Mouse (Mus musculus): ENCODE data around the gene Artn.

The Artn gene

GRCm38 (mm10) chr4:117929391-117929881 lies at the start of gene Artn:
TSS of gene Artn (minus strand) at chr4:117929763.
- peak; percentile 34 for DNase-seq (ENCODE audit: low read depth, low spot score)

GRCm38 (mm10) chr4:117979181-117979580 lies 49.6 kb upstream of the Artn start:
- no peak for DNase-seq (ENCODE audit: low read depth, low spot score)

GRCm38 (mm10) chr4:117978282-117978681 lies 48.7 kb upstream of the Artn start:
- no peak for DNase-seq (ENCODE audit: low read depth, low spot score)

- no peak for DNase-seq (ENCODE audit: low read depth, low spot score)
These were observed 48.3 kb upstream of the Artn start for GRCm38 (mm10) chr4:117977841-117978240.

GRCm38 (mm10) chr4:117977371-117977770 lies 47.8 kb upstream of the Artn start:
- no peak for DNase-seq (ENCODE audit: low read depth, low spot score)

- no peak for DNase-seq (ENCODE audit: low read depth, low spot score)
These were observed 46.3 kb upstream of the Artn start for GRCm38 (mm10) chr4:117975820-117976219.

GRCm38 (mm10) chr4:117974719-117975118 lies 45.2 kb upstream of the Artn start:
- DNase-seq (ENCODE audit: low read depth, low spot score) = no peak

GRCm38 (mm10) chr4:117972999-117973398 lies 43.4 kb upstream of the Artn start:
- DNase-seq (ENCODE audit: low read depth, low spot score) = no peak

- no peak for DNase-seq (ENCODE audit: low read depth, low spot score)
These were observed 34.9 kb upstream of the Artn start for GRCm38 (mm10) chr4:117964346-117965025.

GRCm38 (mm10) chr4:117957492-117957891 lies 27.9 kb upstream of the Artn start:
- no peak for DNase-seq (ENCODE audit: low read depth, low spot score)

GRCm38 (mm10) chr4:117947493-117947892 lies 17.9 kb upstream of the Artn start:
- DNase-seq (ENCODE audit: low read depth, low spot score) = no peak

- no peak for DNase-seq (ENCODE audit: low read depth, low spot score)
These were observed 17.2 kb upstream of the Artn start for GRCm38 (mm10) chr4:117946639-117947305.

- no peak for DNase-seq (ENCODE audit: low read depth, low spot score)
These were observed 13.8 kb upstream of the Artn start for GRCm38 (mm10) chr4:117943317-117943716.

GRCm38 (mm10) chr4:117936964-117937363 lies 7.4 kb upstream of the Artn start:
- no peak for DNase-seq (ENCODE audit: low read depth, low spot score)

GRCm38 (mm10) chr4:117934081-117934480 lies 4.5 kb upstream of the Artn start:
- DNase-seq (ENCODE audit: low read depth, low spot score) = no peak

- no peak for DNase-seq (ENCODE audit: low read depth, low spot score)
These were observed 3.7 kb upstream of the Artn start for GRCm38 (mm10) chr4:117933248-117933647.

GRCm38 (mm10) chr4:117928699-117929241 lies 793 bp downstream of the Artn start:
- DNase-seq (ENCODE audit: low read depth, low spot score) = peak; percentile 85

GRCm38 (mm10) chr4:117928234-117928633 lies 1.3 kb downstream of the Artn start:
- DNase-seq (ENCODE audit: low read depth, low spot score) = peak; percentile 49

- DNase-seq (ENCODE audit: low read depth, low spot score) = no peak
These were observed 2.7 kb downstream of the Artn start for GRCm38 (mm10) chr4:117926545-117927482.

GRCm38 (mm10) chr4:117924916-117925315 lies 4.6 kb downstream of the Artn start:
- no peak for DNase-seq (ENCODE audit: low read depth, low spot score)

- DNase-seq (ENCODE audit: low read depth, low spot score) = no peak
These were observed 6.1 kb downstream of the Artn start for GRCm38 (mm10) chr4:117923450-117923849.

- no peak for DNase-seq (ENCODE audit: low read depth, low spot score)
These were observed 8.2 kb downstream of the Artn start for GRCm38 (mm10) chr4:117921358-117921757.
